Mouse (Mus musculus) CH12F3 (cell line): ENCODE measurements around the gene Lmod1.

ENCODE experiments used
- in situ Hi-C: fragments of 300-500 bp; cut with MboI; formaldehyde crosslinking; loops from 2 replicates; pipeline ENCODE4 v1.14.3; 2020; ENCODE audit warnings: low sequenced_read_pairs

The Lmod1 gene

DNA sequence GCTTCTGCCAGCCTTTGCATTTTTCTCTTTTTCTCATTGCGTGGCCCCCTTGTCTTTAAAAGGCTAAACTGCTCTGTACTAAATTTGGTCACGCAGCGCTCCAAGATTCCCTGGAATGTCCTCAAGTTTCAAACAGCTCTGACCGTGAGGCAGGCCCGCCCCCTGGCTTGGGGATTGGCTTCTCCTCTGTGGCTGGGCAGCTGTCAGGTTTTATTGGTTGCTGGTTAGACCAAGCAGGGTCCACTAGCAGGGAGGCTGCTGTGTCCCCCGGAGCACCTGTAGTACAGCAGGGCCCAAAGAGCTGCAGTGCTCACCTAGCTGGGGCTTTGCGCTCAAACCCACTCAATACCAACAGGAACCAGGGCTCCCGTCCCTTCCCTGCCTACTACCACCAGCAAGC is at the start of gene Lmod1:
Gene Lmod1, plus strand, starts transcription at position 237 of the 400 bp plus-strand sequence.
- in situ Hi-C loops = no loop called here

DNA sequence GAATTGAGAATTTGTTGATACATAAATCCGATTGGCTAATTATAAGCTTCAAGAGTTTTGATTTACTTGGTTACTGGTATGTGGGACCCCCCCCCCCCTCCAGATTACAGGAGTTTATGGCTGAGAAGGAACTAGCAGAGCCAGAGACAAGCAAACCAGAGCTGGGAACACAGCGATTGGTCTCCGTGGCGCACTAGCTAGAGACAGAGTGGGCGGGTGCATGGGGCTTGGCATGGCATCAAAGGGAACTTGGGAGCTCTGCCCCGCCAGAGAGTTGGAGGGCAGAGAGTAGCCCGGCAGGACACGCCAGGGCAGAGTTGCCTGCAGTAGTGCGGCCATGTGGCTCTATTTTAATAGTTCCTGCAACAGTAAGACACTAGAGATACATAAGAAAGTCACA is 44.0 kb upstream of the Lmod1 start:
- in situ Hi-C loops = no loop called here

DNA sequence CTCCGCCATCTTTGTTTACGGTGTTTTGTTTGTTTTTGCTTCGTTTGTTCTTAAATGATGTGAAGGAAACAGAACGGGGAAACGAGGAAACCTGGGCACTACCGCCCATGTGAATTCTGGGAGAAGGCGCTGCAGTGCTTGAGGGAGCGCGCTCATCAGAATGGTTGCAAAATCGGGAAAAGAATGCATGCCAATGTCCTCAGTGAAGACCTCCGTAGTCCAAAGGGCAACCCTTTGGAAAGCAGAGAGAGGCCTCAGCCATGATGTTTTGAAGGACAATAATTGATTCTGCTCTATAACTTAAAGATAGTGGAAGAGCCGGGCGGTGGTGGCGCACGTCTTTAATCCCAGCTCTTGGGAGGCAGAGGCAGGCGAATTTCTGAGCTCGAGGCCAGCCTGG is 42.8 kb upstream of the Lmod1 start:
- in situ Hi-C loops = no loop called here

DNA sequence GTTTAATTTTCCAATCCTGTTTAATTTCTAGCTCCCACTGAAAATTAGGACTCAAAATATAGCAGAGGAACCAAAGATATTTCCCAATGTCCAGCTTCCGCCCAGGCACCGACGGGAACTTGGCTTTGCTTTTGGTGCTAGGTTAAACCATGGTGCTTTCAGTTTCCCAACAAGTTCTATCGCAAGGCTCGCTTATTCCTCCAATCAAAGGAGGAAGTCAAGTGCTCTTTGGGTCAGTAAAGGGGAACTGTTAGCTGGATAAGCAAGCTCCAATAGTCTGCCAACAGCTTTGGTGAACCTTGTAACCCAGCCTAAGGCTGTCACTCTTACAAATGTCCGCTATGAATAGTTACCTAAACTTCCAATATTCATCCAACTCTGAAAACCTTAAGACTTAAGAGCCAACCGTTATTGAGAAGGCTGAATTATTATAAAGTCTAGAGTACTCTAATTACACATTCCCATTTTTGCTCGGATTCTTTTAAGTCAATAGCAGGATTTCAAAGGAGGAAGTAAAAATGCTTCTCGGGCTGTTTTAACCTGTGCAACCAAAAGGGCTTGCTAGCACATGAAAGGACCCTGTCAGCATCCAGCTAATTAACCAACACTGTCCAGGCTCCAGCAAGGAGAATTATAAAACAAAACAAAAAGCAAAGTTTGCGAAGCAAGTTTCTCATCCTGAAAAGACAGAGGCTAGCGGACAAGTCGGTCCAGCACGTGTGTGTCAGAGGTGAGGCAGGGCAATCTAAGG is 41.9 kb upstream of the Lmod1 start:
- in situ Hi-C loops = no loop called here

DNA sequence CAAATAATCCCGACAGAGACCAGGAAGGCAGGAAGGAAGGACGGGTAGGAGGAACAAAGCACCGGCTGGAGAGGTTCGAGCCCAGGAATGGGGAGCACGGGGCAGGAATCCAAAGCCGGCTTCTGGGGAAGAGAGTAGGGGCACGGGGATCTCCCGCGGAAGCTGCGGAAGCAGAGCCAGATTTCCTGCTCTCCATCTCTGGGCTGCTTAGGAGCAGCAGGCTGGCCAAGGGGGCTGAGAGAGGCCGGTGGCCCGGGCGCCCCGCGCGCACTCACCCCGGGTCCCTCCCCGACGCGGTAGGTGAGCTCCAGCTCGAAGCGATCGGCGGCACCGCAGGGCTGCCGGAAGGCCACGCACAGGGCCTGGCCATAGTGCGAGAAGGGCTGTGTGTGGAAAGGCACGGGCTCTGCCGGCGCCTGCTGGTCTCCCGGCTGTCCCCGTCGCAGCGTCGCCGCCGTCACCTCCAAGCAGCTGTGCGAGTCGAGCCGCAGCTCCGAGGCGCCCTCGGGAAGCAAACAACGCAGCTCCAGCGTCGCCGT is 41.3 kb upstream of the Lmod1 start:
- in situ Hi-C loops = no loop called here

DNA sequence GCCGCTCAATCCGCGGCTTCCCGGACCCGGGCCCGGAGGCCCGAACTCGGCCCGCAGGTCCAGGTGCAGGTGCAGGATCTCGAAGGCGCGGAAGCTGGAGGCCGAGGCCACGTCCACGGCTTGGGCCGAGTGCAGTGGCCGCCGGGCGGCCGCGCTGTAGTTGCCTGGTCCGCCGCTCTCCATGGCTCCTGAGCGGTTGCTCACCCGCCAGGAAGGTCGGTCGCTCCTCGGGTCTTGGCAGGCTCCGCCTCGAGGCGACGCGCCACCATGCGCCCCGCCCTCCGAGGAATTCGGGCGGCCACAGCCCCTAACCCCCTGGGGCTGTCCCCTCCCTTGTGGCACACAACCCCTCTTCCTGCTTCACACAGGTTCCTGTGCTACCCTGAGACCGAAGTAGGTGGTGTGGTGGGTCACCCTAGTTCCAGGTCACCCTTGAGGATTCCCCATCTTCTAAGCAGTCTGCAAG is 40.7 kb upstream of the Lmod1 start, which contains the start of gene Rnpep:
Gene Rnpep, minus strand, starts transcription at position 259 of the 466 bp plus-strand sequence.
- in situ Hi-C loops = no loop called here

DNA sequence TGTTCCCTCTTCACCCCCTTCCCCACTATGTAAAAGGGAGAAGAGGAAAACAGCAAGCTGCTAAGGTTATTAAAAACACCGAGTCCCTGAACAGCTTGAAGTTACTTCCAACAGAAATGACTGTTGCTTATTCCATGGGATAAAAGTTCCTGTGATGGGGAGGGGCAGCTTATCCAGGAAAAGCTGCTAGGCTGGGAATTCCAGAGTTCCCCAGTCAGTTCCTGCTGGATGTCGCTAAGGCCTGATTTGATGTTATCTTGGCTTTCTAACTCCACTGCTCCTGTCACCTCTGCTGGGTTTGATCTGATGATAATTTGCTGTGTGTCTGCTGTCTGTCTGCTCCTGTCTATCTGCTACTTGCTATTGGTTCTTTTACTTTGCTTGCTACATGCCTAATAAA is 38.3 kb upstream of the Lmod1 start:
- in situ Hi-C loops = no loop called here

DNA sequence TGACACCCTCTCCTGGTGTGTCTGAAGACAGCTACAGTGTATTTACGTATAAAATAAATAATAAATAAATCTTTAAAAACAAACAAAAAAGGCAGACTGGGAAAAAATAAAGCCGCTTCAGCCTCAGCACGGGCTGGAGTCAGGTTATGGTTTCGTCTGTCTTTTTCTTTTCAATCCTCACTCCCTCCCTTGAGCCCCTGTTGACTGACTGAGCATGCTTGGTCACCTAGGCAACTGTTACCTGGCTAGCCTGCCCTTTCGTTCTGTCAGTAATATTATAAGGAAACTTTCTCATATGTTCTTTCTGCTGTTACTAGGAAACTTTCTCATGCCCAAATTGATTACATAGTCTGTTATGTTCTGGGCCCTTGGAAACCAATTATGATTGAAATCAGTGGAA is 33.7 kb upstream of the Lmod1 start:
- in situ Hi-C loops = no loop called here

DNA sequence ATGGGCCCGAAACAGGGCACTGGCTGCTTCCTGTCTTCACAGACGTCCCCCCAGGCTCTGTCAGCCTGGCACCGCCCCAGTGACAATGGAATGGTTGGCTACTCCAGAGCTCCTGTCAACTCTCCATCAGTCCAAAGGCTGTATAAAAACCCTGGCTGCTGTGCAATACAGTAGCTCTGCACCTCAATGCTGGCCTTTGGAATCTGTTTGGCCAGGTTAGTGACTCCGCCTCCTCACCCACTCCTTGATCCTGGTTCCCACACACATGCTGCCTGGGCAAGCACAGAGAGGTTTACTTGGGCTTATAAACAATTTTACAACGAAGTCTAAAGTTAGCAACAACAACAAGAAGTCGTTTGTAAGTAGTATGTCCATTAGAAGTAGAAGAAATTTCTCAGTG is 13.3 kb upstream of the Lmod1 start:
- in situ Hi-C loops = no loop called here

DNA sequence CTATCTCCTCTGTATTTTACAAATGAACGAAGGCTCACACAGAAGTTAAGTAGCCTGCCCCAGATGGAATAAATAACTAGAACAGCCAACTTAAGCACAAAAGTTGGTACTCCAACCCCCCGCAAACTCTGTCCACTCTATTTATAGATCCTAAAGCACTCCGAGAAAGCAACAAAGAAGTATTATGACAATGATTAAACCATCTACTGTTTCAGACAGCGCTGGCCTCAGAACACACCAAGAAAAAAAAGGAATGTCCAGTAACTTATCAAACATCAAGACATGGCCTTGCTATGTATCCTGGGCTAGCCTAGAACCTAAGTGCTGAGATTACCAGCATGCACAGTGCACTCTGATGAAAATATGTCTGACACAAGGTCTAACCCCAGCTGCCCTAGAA is 12.4 kb upstream of the Lmod1 start:
- in situ Hi-C loops = no loop called here

DNA sequence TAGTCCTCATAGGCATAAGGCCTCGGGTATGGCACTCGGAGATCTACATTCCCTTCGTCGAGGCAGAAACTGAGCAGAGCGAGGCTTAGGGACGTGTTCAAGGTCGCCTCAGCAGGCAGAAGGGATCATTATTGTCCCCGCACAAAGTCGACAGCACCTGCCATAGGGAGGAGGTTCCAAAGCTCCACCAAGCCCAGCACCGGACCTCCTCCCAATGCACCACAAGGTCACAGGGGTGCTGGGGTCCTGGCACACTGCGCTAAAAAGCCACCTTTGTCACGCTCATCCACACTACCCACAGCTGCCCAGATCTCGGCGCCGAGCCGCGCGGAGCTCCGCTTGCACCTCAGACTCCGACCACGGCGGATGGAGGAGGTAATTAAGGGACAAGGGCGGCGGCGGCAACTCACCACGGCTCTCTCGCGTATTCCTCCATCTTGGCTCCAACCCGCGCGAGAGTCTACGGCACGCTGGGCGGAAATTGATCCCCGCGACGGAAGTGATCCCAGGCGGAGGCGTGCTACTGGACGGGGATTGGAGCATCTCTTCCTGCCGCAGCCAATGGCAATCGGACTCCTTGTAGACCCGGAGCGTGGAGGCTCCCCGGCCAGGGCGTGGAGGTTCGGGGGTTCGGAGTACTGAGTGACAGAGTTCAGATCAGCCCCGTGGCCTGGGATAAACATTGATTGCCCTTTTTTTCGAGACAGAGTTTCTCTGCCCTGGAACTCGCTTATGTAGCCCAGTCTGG is 11.1 kb upstream of the Lmod1 start, which contains the start of gene Timm17a:
Gene Timm17a, minus strand, starts transcription at position 495 of the 748 bp plus-strand sequence.
- in situ Hi-C loops = no loop called here

DNA sequence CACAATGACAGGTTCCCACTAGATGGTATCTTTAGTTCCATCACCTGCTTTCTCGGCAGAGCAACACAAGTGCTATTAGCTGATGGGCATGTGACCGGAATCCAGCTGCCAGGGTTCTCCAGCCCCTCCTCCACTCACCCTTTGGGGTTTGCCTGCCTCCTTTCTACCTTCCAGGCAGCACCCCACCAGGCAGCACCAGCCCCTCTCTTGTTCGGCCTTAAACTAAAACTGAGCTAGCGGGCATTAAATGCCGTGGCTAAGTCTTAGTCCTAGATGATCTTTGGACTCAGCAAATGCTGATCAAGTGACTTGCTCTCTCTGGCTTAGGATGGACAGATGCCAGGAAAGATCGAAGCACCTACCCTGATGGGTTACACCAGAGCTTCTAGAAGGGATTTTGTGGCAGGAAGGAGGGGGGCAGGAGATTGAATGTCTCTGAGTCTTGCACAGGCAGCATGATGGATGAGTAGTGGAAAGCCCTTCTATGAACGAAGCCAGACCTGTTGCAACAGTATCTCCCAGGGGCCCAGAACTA is 1.2 kb upstream of the Lmod1 start:
- in situ Hi-C loops = no loop called here

DNA sequence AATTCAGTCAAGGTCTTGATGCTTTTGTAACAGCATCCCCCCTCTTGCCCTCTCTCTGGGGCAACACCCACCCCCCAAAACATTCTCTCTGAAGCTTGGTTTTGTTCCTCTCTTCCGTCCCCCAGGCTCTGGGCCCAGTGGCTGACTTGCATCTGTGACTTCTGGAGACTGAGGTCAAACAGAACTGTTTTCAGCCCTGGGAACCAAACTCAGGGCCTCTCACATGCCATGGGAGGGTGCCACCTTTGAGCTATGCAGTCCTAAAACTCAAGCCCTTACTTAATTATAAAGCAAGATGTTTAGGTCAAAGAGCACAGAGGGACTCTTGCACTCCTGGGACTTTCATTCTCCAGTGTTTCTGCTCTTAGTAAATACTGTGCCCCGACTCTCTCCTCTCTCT is 1.3 kb downstream of the Lmod1 start:
- in situ Hi-C loops = no loop called here

DNA sequence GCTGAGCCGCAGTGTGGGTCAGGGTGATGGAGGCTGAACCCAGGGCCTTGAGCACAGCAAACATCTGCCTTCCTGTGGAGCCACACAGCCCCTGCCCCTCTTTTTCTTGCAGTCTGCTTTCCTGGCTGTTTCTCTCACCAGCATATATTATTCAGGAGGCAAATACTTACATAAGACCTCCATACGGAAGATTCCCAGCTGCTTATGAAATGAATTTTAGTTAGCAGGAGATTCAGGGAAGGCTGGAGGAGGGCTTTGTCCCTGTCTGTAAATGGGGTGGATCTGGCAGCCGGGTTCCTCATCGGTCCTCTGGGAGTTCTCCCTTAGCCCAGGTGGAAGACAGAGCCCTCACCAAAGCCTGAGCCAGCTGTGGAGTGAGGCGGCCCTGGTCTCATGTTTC is 3.8 kb downstream of the Lmod1 start:
- in situ Hi-C loops = no loop called here

DNA sequence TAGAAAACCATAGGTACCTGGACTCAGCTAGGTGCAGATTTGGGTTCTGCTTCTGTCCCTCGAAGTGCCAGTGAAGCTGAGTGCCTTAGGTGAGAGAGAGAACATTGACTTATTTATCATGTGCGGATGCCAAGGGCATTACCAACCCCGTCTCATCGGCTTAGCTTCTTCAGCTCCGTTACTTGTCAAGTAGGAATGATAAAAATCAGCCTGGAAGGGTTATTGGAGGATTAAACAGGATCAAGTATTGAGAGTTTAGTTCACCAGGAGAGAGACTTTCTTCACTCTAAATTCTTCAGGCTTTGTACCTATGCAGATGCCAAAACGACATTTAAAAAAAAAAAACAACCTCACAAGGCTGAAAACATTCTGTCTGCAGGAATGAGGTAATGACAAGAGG is 6.0 kb downstream of the Lmod1 start:
- in situ Hi-C loops = no loop called here

DNA sequence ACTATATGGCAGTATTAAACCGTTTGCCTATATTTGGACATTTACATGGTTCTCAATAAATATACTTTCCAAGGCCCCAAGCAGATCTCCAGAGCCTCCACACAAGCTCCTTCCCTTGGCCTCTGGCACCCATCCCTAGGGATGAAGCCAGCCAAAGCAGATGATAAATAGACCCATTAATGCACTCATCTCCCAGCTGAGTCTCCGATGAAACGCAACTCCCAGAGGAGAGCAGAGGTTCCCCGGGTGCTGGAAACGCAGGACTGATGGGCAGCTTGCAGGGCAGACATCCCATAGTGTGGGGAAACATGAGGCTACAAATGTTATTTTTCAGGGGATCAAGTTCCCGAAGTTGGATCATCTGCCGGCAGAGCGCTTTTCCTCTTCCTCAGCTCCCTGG is 17.3 kb downstream of the Lmod1 start:
- in situ Hi-C loops = no loop called here

DNA sequence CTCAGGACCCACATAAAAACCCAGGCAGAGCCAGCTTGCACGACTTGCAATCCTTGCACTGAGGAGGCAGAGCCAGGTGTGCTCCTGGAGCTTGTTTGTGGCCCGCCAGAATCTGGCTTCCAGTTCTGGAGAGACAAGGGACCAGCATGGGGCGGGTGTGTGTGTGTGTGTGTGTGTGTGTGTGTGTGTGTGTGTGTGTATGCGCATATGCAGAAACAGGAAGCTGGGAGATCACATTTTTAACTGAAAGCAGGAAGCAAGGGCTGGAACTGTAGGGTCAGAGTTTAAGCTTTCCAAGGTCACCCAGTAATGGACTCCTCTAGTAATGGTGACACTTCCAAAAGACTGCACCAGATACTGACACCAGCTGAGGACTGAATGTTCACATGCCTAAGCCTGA is 19.4 kb downstream of the Lmod1 start:
- in situ Hi-C loops = no loop called here

DNA sequence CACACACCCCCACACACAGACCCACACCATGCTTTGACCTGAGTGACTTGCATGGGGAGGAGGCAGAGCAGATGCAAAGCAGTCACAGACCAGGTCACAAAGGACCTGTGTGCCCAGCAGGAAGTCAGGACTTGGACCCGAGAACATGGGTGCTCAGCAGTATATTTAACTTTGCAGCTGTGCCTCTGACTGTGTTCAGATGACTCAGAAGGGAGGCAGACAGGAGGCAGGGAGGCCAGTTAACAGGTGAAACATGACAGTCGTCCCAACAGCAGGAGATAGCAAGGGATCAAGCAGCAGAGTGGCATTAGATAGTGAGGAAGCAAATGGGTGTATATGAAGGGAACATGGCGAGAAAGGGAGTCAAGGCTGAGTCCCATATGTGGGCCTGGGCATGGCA is 22.3 kb downstream of the Lmod1 start:
- in situ Hi-C loops = no loop called here

DNA sequence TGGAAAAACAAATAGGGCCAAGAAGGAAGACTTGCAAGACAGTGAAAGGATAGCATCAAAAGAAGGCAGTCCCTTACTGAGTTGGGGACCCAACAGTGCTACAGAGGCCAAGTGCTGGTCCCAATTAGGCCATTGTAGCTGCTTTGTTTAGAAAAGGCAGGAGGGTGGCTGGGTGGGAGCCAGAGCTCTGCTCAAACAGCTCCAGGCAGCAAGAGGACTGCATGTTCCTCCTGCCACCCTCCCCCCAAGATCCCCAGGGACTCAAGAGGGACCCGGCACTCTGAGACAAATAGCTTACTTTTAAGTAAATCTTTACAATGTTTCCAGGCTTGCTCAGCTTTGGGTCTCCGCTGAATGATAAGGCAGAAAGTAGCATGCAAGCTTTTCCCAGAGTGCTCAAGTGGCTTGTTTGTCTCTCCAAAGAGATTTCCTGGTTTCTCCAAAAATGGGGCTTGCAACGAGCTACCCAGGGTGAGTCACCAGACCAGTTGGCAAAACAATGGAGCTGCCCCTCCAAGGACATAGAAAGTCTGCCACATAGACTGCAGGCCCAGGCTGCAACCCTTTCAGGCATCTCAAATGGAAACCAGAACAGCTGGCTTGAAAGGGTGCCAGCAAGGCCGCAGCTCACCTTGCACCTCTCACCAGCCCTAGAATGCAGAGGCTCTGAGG is 23.0 kb downstream of the Lmod1 start:
- in situ Hi-C loops = no loop called here

DNA sequence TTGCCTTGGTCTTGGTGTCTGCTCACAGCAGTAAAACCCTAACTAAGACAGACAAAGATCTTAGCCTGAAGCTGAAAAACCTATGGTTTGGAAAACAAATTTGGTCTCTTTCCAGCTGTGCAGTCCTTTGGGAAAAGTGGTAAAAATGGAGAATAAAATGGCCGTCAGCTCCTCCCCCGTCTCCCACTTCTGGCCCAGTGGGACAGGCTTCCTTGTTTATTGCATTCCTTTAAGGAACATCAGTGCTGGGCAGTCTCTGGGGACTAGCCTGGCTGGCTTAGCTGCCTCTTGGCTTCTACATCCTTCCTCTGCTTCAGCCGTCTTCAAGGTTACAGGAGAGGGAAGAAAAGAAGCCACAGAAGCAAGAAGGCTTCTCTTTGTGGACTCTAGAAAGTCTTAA is 27.3 kb downstream of the Lmod1 start:
- in situ Hi-C loops = no loop called here

DNA sequence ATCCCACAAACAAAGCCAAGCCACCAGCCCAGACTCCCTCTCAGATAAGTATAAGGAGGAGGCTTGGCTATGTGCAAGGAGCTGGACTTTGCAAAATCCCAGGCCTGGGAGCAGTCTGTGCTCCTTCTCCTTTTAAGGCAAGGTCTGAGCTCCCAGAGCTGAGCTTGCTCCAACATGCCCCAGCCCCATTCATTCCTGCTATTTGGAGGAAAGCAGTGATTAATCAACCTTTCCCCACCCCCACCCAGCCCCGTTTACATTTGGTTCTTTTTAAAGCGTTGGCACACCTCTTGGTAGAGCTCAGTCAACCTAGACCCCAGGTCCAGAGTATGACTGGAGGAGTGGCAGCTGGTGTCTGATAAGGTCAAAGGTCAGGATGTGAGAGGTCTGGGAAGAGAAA is 34.5 kb downstream of the Lmod1 start:
- in situ Hi-C loops = no loop called here
